Mouse (Mus musculus) frontal cortex, postnatal 25 days (tissue): ENCODE results near the gene Frg2f1.
"Not testable (repeated sequence)": the region's sequence is repeated elsewhere in the genome, so short reads cannot be mapped to it uniquely, and the experiment has no call there.

Experiments used
- DNase-seq, 2 experiments: peaks; one replicate each; pipeline ENCODE4 v3.0.0; 2022; ENCODE audit warnings: low spot score in 2 of 2

Gene Frg2f1

GRCm38 (mm10) chr4:119539031-119539824, at the start of gene Frg2f1:
TSS of gene Frg2f1 (minus strand) at chr4:119539529.
- peak; percentile 92 to 93 for DNase-seq

GRCm38 (mm10) chr4:119588037-119588436, 48.7 kb upstream of the Frg2f1 start:
- no peak for DNase-seq

GRCm38 (mm10) chr4:119575459-119575858, 36.1 kb upstream of the Frg2f1 start:
- DNase-seq: no peak

GRCm38 (mm10) chr4:119574504-119574903, 35.2 kb upstream of the Frg2f1 start:
- DNase-seq: no peak

- no peak for DNase-seq
These were observed 33.4 kb upstream of the Frg2f1 start for GRCm38 (mm10) chr4:119572682-119573081.

- no peak for DNase-seq
These were observed 27.1 kb upstream of the Frg2f1 start for GRCm38 (mm10) chr4:119566322-119566835.

GRCm38 (mm10) chr4:119563136-119563535, 23.8 kb upstream of the Frg2f1 start:
- DNase-seq: no peak

- no peak for DNase-seq
These were observed 16.1 kb upstream of the Frg2f1 start for GRCm38 (mm10) chr4:119555466-119555865.

- DNase-seq: no peak
These were observed 11.5 kb upstream of the Frg2f1 start for GRCm38 (mm10) chr4:119550864-119551263.

GRCm38 (mm10) chr4:119540533-119540890, 1.2 kb upstream of the Frg2f1 start:
- DNase-seq: no peak

GRCm38 (mm10) chr4:119539836-119540532, 655 bp upstream of the Frg2f1 start:
- peak; percentile 9 to 25 for DNase-seq

- no peak for DNase-seq
These were observed 1.9 kb downstream of the Frg2f1 start for GRCm38 (mm10) chr4:119537436-119537835.

GRCm38 (mm10) chr4:119536615-119537014, 2.7 kb downstream of the Frg2f1 start, which contains the start of gene Foxj3:
TSS of gene Foxj3 (plus strand) at chr4:119537004.
- not testable (repeated sequence) for DNase-seq

- DNase-seq: no peak
These were observed 4.2 kb downstream of the Frg2f1 start for GRCm38 (mm10) chr4:119535103-119535502.

GRCm38 (mm10) chr4:119531813-119532212, 7.5 kb downstream of the Frg2f1 start:
- DNase-seq: no peak

GRCm38 (mm10) chr4:119526329-119526845, 12.9 kb downstream of the Frg2f1 start:
- no peak for DNase-seq

- DNase-seq: no peak
These were observed 14.9 kb downstream of the Frg2f1 start for GRCm38 (mm10) chr4:119524466-119524865.

GRCm38 (mm10) chr4:119524010-119524409, 15.3 kb downstream of the Frg2f1 start:
- no peak for DNase-seq

- no peak for DNase-seq
These were observed 15.8 kb downstream of the Frg2f1 start for GRCm38 (mm10) chr4:119523575-119523974.

- no peak for DNase-seq
These were observed 26.6 kb downstream of the Frg2f1 start for GRCm38 (mm10) chr4:119512731-119513141.

GRCm38 (mm10) chr4:119511591-119511990, 27.7 kb downstream of the Frg2f1 start:
- DNase-seq: no peak

- no peak for DNase-seq
These were observed 40.9 kb downstream of the Frg2f1 start for GRCm38 (mm10) chr4:119498319-119498848.
